ENCODE assay signal across 9 mouse cellular contexts in genomic region chr10:53863486-53864357, GRCm38 (mm10).
A peak's percentile ranks its signal among the peaks of the same experiment; 100 is the strongest.
DNase-seq lines count a peak whose midpoint lies in the region; ATAC-seq and TF ChIP-seq lines count a peak whose summit lies in the region.
"Had no signal": no experiment of that assay in that cellular context is flagged by ENCODE, and none has a peak within 500 bp of the region (broad histone marks: within the 10 kb centered on the region; RNA-seq: fewer than 3 reads in every experiment).

No protein-coding gene starts in this region.

- no peak for TF ChIP-seq POLR2A in limb, embryonic 14.5 days (IDR thresholded peaks at IDR 0.05; ENCODE audit: borderline replicate concordance, extremely low read depth, insufficient read depth, insufficient read length)

- H3K4me1 ChIP-seq in kidney, embryonic 15.5 days, result no peaks in the 10 kb centered on the region
- H3K4me1 ChIP-seq in limb, embryonic 14.5 days (ENCODE audit: control insufficient read depth, insufficient read depth, low read length), result no peaks in the 10 kb centered on the region
- peaks cover 4% of the 10 kb centered on the region for H3K4me1 ChIP-seq in midbrain, embryonic 16.5 days (ENCODE audit: control insufficient read depth, insufficient read depth, low read length)

- H3K36me3 ChIP-seq in kidney, embryonic 15.5 days, result no peaks in the 10 kb centered on the region
- H3K36me3 ChIP-seq in limb, embryonic 14.5 days (ENCODE audit: control insufficient read depth, insufficient read depth, low read length), result no peaks in the 10 kb centered on the region
- H3K36me3 ChIP-seq in midbrain, embryonic 16.5 days (ENCODE audit: control insufficient read depth, insufficient read depth, low read length), result no peaks in the 10 kb centered on the region
- no peaks in the 10 kb centered on the region for H3K36me3 ChIP-seq in splenic B cell, adult 2 months (ENCODE audit: control insufficient read depth, insufficient read depth, low read length, poor library complexity, severe bottlenecking)

- H3K4me3 ChIP-seq in kidney, embryonic 15.5 days (replicated peaks), result no peak overlapping the region
- H3K4me3 ChIP-seq in limb, embryonic 14.5 days (replicated peaks; ENCODE audit: low read length), result no peak overlapping the region
- no peak overlapping the region for H3K4me3 ChIP-seq in midbrain, embryonic 16.5 days (ENCODE audit: low read depth, low read length)
- H3K4me3 ChIP-seq: myocyte had no signal

- 50% methylated on average over 7 of the region's 7 CpGs for WGBS in kidney, embryonic 15.5 days
- WGBS in limb, embryonic 14.5 days, result 50% methylated on average over 7 of the region's 7 CpGs
- WGBS in midbrain, embryonic 16.5 days, result 50% methylated on average over 7 of the region's 7 CpGs

- H3K9me3 ChIP-seq in kidney, embryonic 15.5 days (replicated peaks), result no peaks in the 10 kb centered on the region
- H3K9me3 ChIP-seq in limb, embryonic 14.5 days (ENCODE audit: control insufficient read depth, low read length), result no peaks in the 10 kb centered on the region
- no peaks in the 10 kb centered on the region for H3K9me3 ChIP-seq in midbrain, embryonic 16.5 days (replicated peaks; ENCODE audit: control insufficient read depth, low read length, poor library complexity, severe bottlenecking)

- peak; percentile 83 for ATAC-seq in kidney, embryonic 15.5 days (replicated peaks; ENCODE audit: low FRiP score)
- peak; percentile 60; the same call in 1 of the 2 replicates for ATAC-seq in limb, embryonic 14.5 days (ENCODE audit: low FRiP score, low read depth)
- ATAC-seq in midbrain, embryonic 16.5 days, result peak; percentile 95

- DNase-seq in urinary bladder, adult 18-20 months (ENCODE audit: low spot score in 2 of 2), result peak; percentile 28 to 50
- DNase-seq in urinary bladder, adult 2 months (ENCODE audit: low spot score), result no peak
- peak; percentile 79 to 83 for DNase-seq in cerebellum, postnatal 14 days
- peak; percentile 36 to 67 for DNase-seq in frontal cortex, postnatal 36 days (ENCODE audit: low spot score in 2 of 2)
- DNase-seq in limb, embryonic 14.5 days (ENCODE audit: low spot score), result peak; percentile 75
- DNase-seq in splenic B cell, adult 2 months (ENCODE audit: low read depth, low spot score), result peak; percentile 82

- H3K27me3 ChIP-seq in kidney, embryonic 15.5 days, result no peaks in the 10 kb centered on the region
- no peaks in the 10 kb centered on the region for H3K27me3 ChIP-seq in limb, embryonic 14.5 days (ENCODE audit: control insufficient read depth, insufficient read depth, low read length)
- H3K27me3 ChIP-seq in midbrain, embryonic 16.5 days (ENCODE audit: control insufficient read depth, insufficient read depth, low read depth, low read length), result no peaks in the 10 kb centered on the region
- no peaks in the 10 kb centered on the region for H3K27me3 ChIP-seq in splenic B cell, adult 2 months (ENCODE audit: control insufficient read depth, insufficient read depth, low read length, poor library complexity, severe bottlenecking)

- H3K4me2 ChIP-seq in kidney, embryonic 15.5 days, result no peak overlapping the region
- no peak overlapping the region for H3K4me2 ChIP-seq in limb, embryonic 14.5 days (replicated peaks; ENCODE audit: low read depth, low read length, severe bottlenecking)
- H3K4me2 ChIP-seq in midbrain, embryonic 16.5 days (ENCODE audit: low read length), result no peak overlapping the region

- H3K27ac ChIP-seq in kidney, embryonic 15.5 days, result no peak overlapping the region
- H3K27ac ChIP-seq in limb, embryonic 14.5 days (replicated peaks; ENCODE audit: low read depth, low read length), result no peak overlapping the region
- H3K27ac ChIP-seq in midbrain, embryonic 16.5 days (ENCODE audit: low read length), result no peak overlapping the region

- H3K9ac ChIP-seq in kidney, embryonic 15.5 days, result no peak overlapping the region
- no peak overlapping the region for H3K9ac ChIP-seq in limb, embryonic 14.5 days (ENCODE audit: low read depth, low read length, severe bottlenecking)
- no peak overlapping the region for H3K9ac ChIP-seq in midbrain, embryonic 16.5 days (ENCODE audit: low read depth, low read length)
